Mouse (Mus musculus): ENCODE results near the gene B830017H08Rik.

B830017H08Rik gene

GRCm38 (mm10) chr16:17849486-17849885, 16.6 kb downstream of the B830017H08Rik start:
- DNase-seq (ENCODE audit: low read depth, low spot score), result no peak

- no peak for DNase-seq (ENCODE audit: low read depth, low spot score)
Observed at GRCm38 (mm10) chr16:17851331-17851730, 18.4 kb downstream of the B830017H08Rik start.

GRCm38 (mm10) chr16:17851860-17852259, 18.9 kb downstream of the B830017H08Rik start:
- no peak for DNase-seq (ENCODE audit: low read depth, low spot score)

GRCm38 (mm10) chr16:17853263-17853662, 20.3 kb downstream of the B830017H08Rik start:
- DNase-seq (ENCODE audit: low read depth, low spot score), result no peak

- no peak for DNase-seq (ENCODE audit: low read depth, low spot score)
Observed at GRCm38 (mm10) chr16:17857157-17857556, 24.2 kb downstream of the B830017H08Rik start.

- DNase-seq (ENCODE audit: low read depth, low spot score), result peak; percentile 50
Observed at GRCm38 (mm10) chr16:17858592-17858991, 25.7 kb downstream of the B830017H08Rik start.

GRCm38 (mm10) chr16:17865293-17865692, 32.4 kb downstream of the B830017H08Rik start:
- DNase-seq (ENCODE audit: low read depth, low spot score), result no peak

- peak; percentile 79 for DNase-seq (ENCODE audit: low read depth, low spot score)
Observed at GRCm38 (mm10) chr16:17865770-17866169, 32.8 kb downstream of the B830017H08Rik start.

- DNase-seq (ENCODE audit: low read depth, low spot score), result no peak
Observed at GRCm38 (mm10) chr16:17871248-17871647, 38.3 kb downstream of the B830017H08Rik start.

- no peak for DNase-seq (ENCODE audit: low read depth, low spot score)
Observed at GRCm38 (mm10) chr16:17872995-17873394, 40.1 kb downstream of the B830017H08Rik start.

GRCm38 (mm10) chr16:17875174-17875573, 42.3 kb downstream of the B830017H08Rik start:
- no peak for DNase-seq (ENCODE audit: low read depth, low spot score)

- no peak for DNase-seq (ENCODE audit: low read depth, low spot score)
Observed at GRCm38 (mm10) chr16:17876096-17876495, 43.2 kb downstream of the B830017H08Rik start.

GRCm38 (mm10) chr16:17879571-17879970, 46.6 kb downstream of the B830017H08Rik start:
- no peak for DNase-seq (ENCODE audit: low read depth, low spot score)

GRCm38 (mm10) chr16:17882196-17882595, 49.3 kb downstream of the B830017H08Rik start:
- DNase-seq (ENCODE audit: low read depth, low spot score), result no peak

GRCm38 (mm10) chr16:17884116-17884515, 51.2 kb downstream of the B830017H08Rik start:
- peak; percentile 54 for DNase-seq (ENCODE audit: low read depth, low spot score)

Data from ZHBTc4 (cell line).